8 mouse cellular contexts compared by ENCODE assay signal in the genomic region with DNA sequence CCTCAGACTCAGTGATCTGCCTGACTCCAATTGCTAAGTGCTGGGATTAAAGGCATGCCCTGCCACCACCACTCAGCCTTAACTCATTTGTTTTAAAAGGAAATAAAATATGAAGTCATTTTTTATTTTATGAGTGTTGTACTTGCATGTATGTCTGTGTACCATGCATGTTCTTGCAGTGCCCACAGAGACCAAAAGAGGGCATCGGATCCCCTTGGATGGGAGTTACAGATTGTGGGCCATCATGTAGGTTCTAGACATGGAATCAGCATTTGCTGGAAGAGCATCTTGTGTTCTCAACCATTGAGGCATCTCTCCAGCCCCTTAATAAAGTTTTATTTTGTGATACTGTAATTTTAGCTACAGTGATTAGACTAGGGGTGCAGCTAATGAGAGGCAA. TPM values are rescaled to one million over a fixed set of nuclear protein-coding genes. Genes with fewer than 3 reads are reported as not detected.
DNase-seq lines count a peak whose midpoint lies in the region; ATAC-seq and TF ChIP-seq lines count a peak whose summit lies in the region.

No protein-coding gene starts in this region.

- H3K4me3 ChIP-seq in forebrain, postnatal 0 days (ENCODE audit: low read depth, low read length): no peak overlapping the region
- no peak overlapping the region for H3K4me3 ChIP-seq in forebrain, embryonic 14.5 days (ENCODE audit: low read depth, low read length)
- no peak overlapping the region for H3K4me3 ChIP-seq in thymus, adult 2 months (ENCODE audit: control insufficient read depth, insufficient read depth, low read length)
- no peak overlapping the region for H3K4me3 ChIP-seq in liver, postnatal 0 days (ENCODE audit: low read depth, low read length)
- H3K4me3 ChIP-seq in forebrain, embryonic 11.5 days (ENCODE audit: low read depth, low read length): no peak overlapping the region

- H3K9me3 ChIP-seq in forebrain, postnatal 0 days (ENCODE audit: low read length): no peaks in the 10 kb centered on the region
- H3K9me3 ChIP-seq in forebrain, embryonic 14.5 days (replicated peaks; ENCODE audit: control insufficient read depth, low read length): no peaks in the 10 kb centered on the region
- no peaks in the 10 kb centered on the region for H3K9me3 ChIP-seq in liver, postnatal 0 days (ENCODE audit: low read length)
- no peaks in the 10 kb centered on the region for H3K9me3 ChIP-seq in forebrain, embryonic 11.5 days (ENCODE audit: control insufficient read depth, low read length)

- H3K36me3 ChIP-seq in forebrain, postnatal 0 days (ENCODE audit: insufficient read depth): peaks cover 13% of the 10 kb centered on the region; the same call in 1 of the 2 replicates
- peaks cover 22% of the 10 kb centered on the region for H3K36me3 ChIP-seq in forebrain, embryonic 14.5 days (ENCODE audit: control insufficient read depth, insufficient read depth, low read length)
- H3K36me3 ChIP-seq in thymus, adult 2 months (ENCODE audit: control insufficient read depth, insufficient read depth, low read length): peaks cover 20% of the 10 kb centered on the region
- H3K36me3 ChIP-seq in liver, postnatal 0 days (replicated peaks; ENCODE audit: insufficient read depth, low read length): peaks cover 31% of the 10 kb centered on the region
- no peaks in the 10 kb centered on the region; the same call in 1 of the 2 replicates for H3K36me3 ChIP-seq in forebrain, embryonic 11.5 days (ENCODE audit: control insufficient read depth, insufficient read depth, low read length)

- TF ChIP-seq POLR2A in thymus, adult 2 months (IDR thresholded peaks at IDR 0.05; ENCODE audit: control insufficient read depth, extremely low read depth, insufficient read depth, low read length, poor library complexity): no peak

- H3K27ac ChIP-seq in forebrain, postnatal 0 days (ENCODE audit: low read depth, low read length): no peak overlapping the region
- H3K27ac ChIP-seq in forebrain, embryonic 14.5 days (ENCODE audit: low read depth, low read length): no peak overlapping the region
- no peak overlapping the region for H3K27ac ChIP-seq in thymus, adult 2 months (ENCODE audit: control insufficient read depth, insufficient read depth, low read length)
- no peak overlapping the region for H3K27ac ChIP-seq in liver, postnatal 0 days (ENCODE audit: low read depth)
- H3K27ac ChIP-seq in forebrain, embryonic 11.5 days (ENCODE audit: low read depth, low read length): no peak overlapping the region

- ATAC-seq in forebrain, postnatal 0 days: no peak
- ATAC-seq in forebrain, embryonic 14.5 days: no peak
- no peak for ATAC-seq in liver, postnatal 0 days
- no peak for ATAC-seq in forebrain, embryonic 11.5 days (replicated peaks; ENCODE audit: low FRiP score)

- H3K4me1 ChIP-seq in forebrain, postnatal 0 days (ENCODE audit: insufficient read depth): peaks cover 8% of the 10 kb centered on the region
- peaks cover 16% of the 10 kb centered on the region for H3K4me1 ChIP-seq in forebrain, embryonic 14.5 days (ENCODE audit: control insufficient read depth, insufficient read depth, low read length)
- peaks cover 5% of the 10 kb centered on the region; the same call in 1 of the 2 replicates for H3K4me1 ChIP-seq in thymus, adult 2 months (replicated peaks; ENCODE audit: control insufficient read depth, insufficient read depth, low read length)
- H3K4me1 ChIP-seq in liver, postnatal 0 days (ENCODE audit: insufficient read depth): peaks cover 15% of the 10 kb centered on the region
- H3K4me1 ChIP-seq in forebrain, embryonic 11.5 days (replicated peaks; ENCODE audit: control insufficient read depth, insufficient read depth, low read length): peaks cover 8% of the 10 kb centered on the region; the same call in 1 of the 2 replicates

- 90% methylated on average over 1 of the region's 1 CpGs for WGBS in forebrain, postnatal 0 days
- WGBS in forebrain, embryonic 14.5 days: 100% methylated on average over 1 of the region's 1 CpGs
- 100% methylated on average over 1 of the region's 1 CpGs for WGBS in thymus, adult 2 months
- 89% methylated on average over 1 of the region's 1 CpGs for WGBS in liver, postnatal 0 days (ENCODE audit: insufficient replicate concordance)
- WGBS in forebrain, embryonic 11.5 days: 96% methylated on average over 1 of the region's 1 CpGs

- no peak overlapping the region for H3K9ac ChIP-seq in forebrain, postnatal 0 days
- no peak overlapping the region for H3K9ac ChIP-seq in forebrain, embryonic 14.5 days (ENCODE audit: low read length)
- no peak overlapping the region for H3K9ac ChIP-seq in liver, postnatal 0 days (replicated peaks)
- H3K9ac ChIP-seq in forebrain, embryonic 11.5 days (ENCODE audit: low read length): no peak overlapping the region

- TF ChIP-seq EP300 in liver, postnatal 0 days (IDR thresholded peaks at IDR 0.05; ENCODE audit: low read depth): no peak

- H3K4me2 ChIP-seq in forebrain, postnatal 0 days (ENCODE audit: low read depth): no peak overlapping the region
- no peak overlapping the region for H3K4me2 ChIP-seq in forebrain, embryonic 14.5 days (ENCODE audit: low read length)
- no peak overlapping the region for H3K4me2 ChIP-seq in liver, postnatal 0 days (ENCODE audit: low read depth, low read length)
- H3K4me2 ChIP-seq in forebrain, embryonic 11.5 days (ENCODE audit: low read depth, low read length, severe bottlenecking): no peak overlapping the region

- no peaks in the 10 kb centered on the region for H3K27me3 ChIP-seq in forebrain, postnatal 0 days (ENCODE audit: insufficient read depth, low read length)
- H3K27me3 ChIP-seq in forebrain, embryonic 14.5 days (replicated peaks; ENCODE audit: control insufficient read depth, insufficient read depth, low read length): no peaks in the 10 kb centered on the region
- H3K27me3 ChIP-seq in thymus, adult 2 months (ENCODE audit: control insufficient read depth, insufficient read depth, low read length): no peaks in the 10 kb centered on the region
- H3K27me3 ChIP-seq in liver, postnatal 0 days (ENCODE audit: insufficient read depth, low read length): no peaks in the 10 kb centered on the region
- H3K27me3 ChIP-seq in forebrain, embryonic 11.5 days (ENCODE audit: control insufficient read depth, insufficient read depth, low read length): no peaks in the 10 kb centered on the region

- no peak for DNase-seq in forebrain, postnatal 0 days
- DNase-seq in forebrain, embryonic 14.5 days (ENCODE audit: low spot score): no peak
- DNase-seq in thymus, adult 2 months: peak; percentile 18
- DNase-seq in thymus, adult 18-20 months: no peak
- DNase-seq in liver, postnatal 0 days: peak; percentile 59
- DNase-seq in left cerebral cortex, adult 8-10 months (ENCODE audit: low spot score in 2 of 2): no peak
- no peak for DNase-seq in gastrocnemius, postnatal 4 days (ENCODE audit: low spot score in 2 of 2)
- no peak for DNase-seq in forebrain, embryonic 11.5 days (ENCODE audit: low spot score)

- TF ChIP-seq CTCF in forebrain, postnatal 0 days (IDR thresholded peaks at IDR 0.05; ENCODE audit: low read depth): peak; percentile 43; the same call in 1 of the 2 replicates
- no peak for TF ChIP-seq CTCF in thymus, adult 2 months (IDR thresholded peaks at IDR 0.05; ENCODE audit: borderline replicate concordance, control insufficient read depth, extremely low read depth, insufficient read depth, low read length, poor library complexity)
- TF ChIP-seq CTCF in liver, postnatal 0 days (IDR thresholded peaks at IDR 0.05; ENCODE audit: low read depth): peak; percentile 74

RNA-seq across cellular contexts. Expression of a gene that starts 3.8 kb away (rescaled TPM):
- total RNA-seq in forebrain, postnatal 0 days (2014; rRNA removed): 56.6 and 84.5 TPM in 2 replicates
- 98.4 and 111 TPM in 2 replicates for polyA plus RNA-seq in forebrain, postnatal 0 days (2015; fragmentation: Nextera tagmentation; extraction: Ambion mirVana)
- polyA plus RNA-seq in forebrain, embryonic 14.5 days (2014; fragmentation: Nextera tagmentation; extraction: Ambion mirVana): 183 and 188 TPM in 2 replicates
- 15.9 and 20.8 TPM in 2 replicates for polyA plus RNA-seq in thymus, adult 2 months (2012; rRNA removed)
- polyA plus RNA-seq in liver, postnatal 0 days (2015; fragmentation: Nextera tagmentation; extraction: Ambion mirVana): 83.0 and 88.8 TPM in 2 replicates
- 10 to 100 TPM; 41.5 to 55.3 (median 44.0) TPM for total RNA-seq in left cerebral cortex, adult 8-10 months (2022)
- total RNA-seq in gastrocnemius, postnatal 4 days (2021): 10 to 100 TPM; 51.1 to 56.9 TPM
- 240 and 249 TPM in 2 replicates for polyA plus RNA-seq in forebrain, embryonic 11.5 days (2014; fragmentation: Nextera tagmentation; extraction: Ambion mirVana)

RNA-seq across cellular contexts. Expression of a gene that starts 4.0 kb away (rescaled TPM):
- total RNA-seq in forebrain, postnatal 0 days (2014; rRNA removed): 83.8 and 91.3 TPM in 2 replicates
- polyA plus RNA-seq in forebrain, postnatal 0 days (2015; fragmentation: Nextera tagmentation; extraction: Ambion mirVana): 162 and 194 TPM in 2 replicates
- polyA plus RNA-seq in forebrain, embryonic 14.5 days (2014; fragmentation: Nextera tagmentation; extraction: Ambion mirVana): 126 and 128 TPM in 2 replicates
- polyA plus RNA-seq in thymus, adult 2 months (2012; rRNA removed): 19.0 and 28.1 TPM in 2 replicates
- polyA plus RNA-seq in liver, postnatal 0 days (2015; fragmentation: Nextera tagmentation; extraction: Ambion mirVana): 36.1 and 36.3 TPM in 2 replicates
- 100 to 1,000 TPM; 280 to 292 (median 289) TPM for total RNA-seq in left cerebral cortex, adult 8-10 months (2022)
- total RNA-seq in gastrocnemius, postnatal 4 days (2021): 10 to 100 TPM; 42.8 to 44.4 TPM
- 79.6 and 99.2 TPM in 2 replicates for polyA plus RNA-seq in forebrain, embryonic 11.5 days (2014; fragmentation: Nextera tagmentation; extraction: Ambion mirVana)

RNA-seq across cellular contexts. Expression of a gene that starts 41.3 kb away (rescaled TPM):
- 1.1 and 1.2 TPM in 2 replicates for total RNA-seq in forebrain, postnatal 0 days (2014; rRNA removed)
- polyA plus RNA-seq in forebrain, postnatal 0 days (2015; fragmentation: Nextera tagmentation; extraction: Ambion mirVana): 1.1 and 2.7 TPM in 2 replicates
- polyA plus RNA-seq in forebrain, embryonic 14.5 days (2014; fragmentation: Nextera tagmentation; extraction: Ambion mirVana): 0.77 and 1.2 TPM in 2 replicates
- 1.4 and 1.9 TPM in 2 replicates for polyA plus RNA-seq in thymus, adult 2 months (2012; rRNA removed)
- 11.9 and 20.6 TPM in 2 replicates for polyA plus RNA-seq in liver, postnatal 0 days (2015; fragmentation: Nextera tagmentation; extraction: Ambion mirVana)
- under 1 TPM in 1 of 4 experiments, not detected in 3; 0.38 TPM for total RNA-seq in left cerebral cortex, adult 8-10 months (2022)
- under 1 TPM in 1 of 2 experiments, not detected in 1; 0.29 TPM for total RNA-seq in gastrocnemius, postnatal 4 days (2021)
- polyA plus RNA-seq in forebrain, embryonic 11.5 days (2014; fragmentation: Nextera tagmentation; extraction: Ambion mirVana): 3.0 and 3.5 TPM in 2 replicates

Comparison
In these comparisons a context has a peak if more than half of its experiments do, and no peak if none do; other contexts are left out.
1. DNase-seq: peak in thymus, adult 2 months (single experiment) and liver, postnatal 0 days (single experiment); none in forebrain, postnatal 0 days (single experiment), forebrain, embryonic 14.5 days (single experiment), thymus, adult 18-20 months (0 of 2), left cerebral cortex, adult 8-10 months (0 of 2), gastrocnemius, postnatal 4 days (0 of 2) and forebrain, embryonic 11.5 days (single experiment).